Mouse (Mus musculus) liver, postnatal 0 days (tissue): Measurements from ENCODE around the gene Plek2. TPM values are rescaled to one million over a fixed set of nuclear protein-coding genes. Genes with fewer than 3 reads are reported as not detected.

ENCODE experiments used
- ATAC-seq: fragments of 200-750 bp; cut with Nextera tagmentation; 2 replicates; pipeline ENCODE4 v1.8.0; 2017; ENCODE audit warnings: mild to moderate bottlenecking, moderate library complexity
- DNase-seq: peaks from one replicate; pipeline ENCODE4 v3.0.0-alpha.2; 2016
- H3K27ac ChIP-seq: fragments of 300-500 bp; sonication (generic); 2 replicates; pipeline ENCODE4 v1.5.1; 2014; ENCODE audit warnings: antibody characterized with exemption, moderate library complexity, mild to moderate bottlenecking, low read depth
- H3K27me3 ChIP-seq: fragments of 300-500 bp; sonication (generic); 2 replicates; pipeline ENCODE4 v1.6.1; 2014; ENCODE audit warnings: low read length, control low read depth, mixed read lengths; ENCODE audit not compliant: insufficient read depth
- H3K36me3 ChIP-seq: fragments of 300-500 bp; sonication (generic); replicated peaks from 2 replicates; pipeline ENCODE4 v1.6.1; 2014; ENCODE audit warnings: mild to moderate bottlenecking, control low read depth, low read length, moderate library complexity, mixed read lengths; ENCODE audit not compliant: insufficient read depth
- H3K4me1 ChIP-seq: fragments of 300-500 bp; sonication (generic); 2 replicates; pipeline ENCODE4 v1.6.1; 2014; ENCODE audit warnings: antibody characterized with exemption, mild to moderate bottlenecking, control low read depth; ENCODE audit not compliant: insufficient read depth
- H3K4me2 ChIP-seq: fragments of 300-500 bp; sonication (generic); 2 replicates; pipeline ENCODE4 v1.6.1; 2014; ENCODE audit warnings: low read depth, mild to moderate bottlenecking, low read length, moderate library complexity, mixed read lengths
- H3K4me3 ChIP-seq: fragments of 300-500 bp; sonication (generic); 2 replicates; pipeline ENCODE4 v1.5.1; 2014; ENCODE audit warnings: low read depth, low read length
- H3K9ac ChIP-seq: fragments of 300-500 bp; sonication (generic); replicated peaks from 2 replicates; pipeline ENCODE4 v1.6.1; 2014; ENCODE audit warnings: mild to moderate bottlenecking, moderate library complexity
- H3K9me3 ChIP-seq: fragments of 300-500 bp; sonication (generic); 2 replicates; pipeline ENCODE4 v1.6.1; 2016; ENCODE audit warnings: mild to moderate bottlenecking, control low read depth, low read length, mixed read lengths
- CTCF ChIP-seq: sonication (generic); IDR thresholded peaks from 2 replicates; pipeline ENCODE4 v1.5.1; 2016; ENCODE audit warnings: antibody characterized with exemption, low read depth
- EP300 ChIP-seq: IDR thresholded peaks from 2 replicates; pipeline ENCODE4 v1.6.1; 2016; ENCODE audit warnings: antibody characterized with exemption, low read depth, mild to moderate bottlenecking
- WGBS: fragments of 180-500 bp; shearing (Covaris S2); extraction: QIAGEN DNeasy Blood & Tissue Kit; methylation state at CpG from one replicate; pipeline ENCODE4 v1.1.7; 2014; ENCODE audit not compliant: insufficient replicate concordance; 5-methylcytosine and 5-hydroxymethylcytosine counted together
- polyA plus RNA-seq: library from polyadenylated mRNA; unstranded; fragments of >200 nt; fragmentation: Nextera tagmentation; extraction: Ambion mirVana; gene quantifications from 2 replicates; pipeline ENCODE4 v1.2.1, GENCODE M21; 2015

Plek2 gene
- polyA plus RNA-seq, 1 experiment from 2014 or later, result 20.6 TPM

DNA sequence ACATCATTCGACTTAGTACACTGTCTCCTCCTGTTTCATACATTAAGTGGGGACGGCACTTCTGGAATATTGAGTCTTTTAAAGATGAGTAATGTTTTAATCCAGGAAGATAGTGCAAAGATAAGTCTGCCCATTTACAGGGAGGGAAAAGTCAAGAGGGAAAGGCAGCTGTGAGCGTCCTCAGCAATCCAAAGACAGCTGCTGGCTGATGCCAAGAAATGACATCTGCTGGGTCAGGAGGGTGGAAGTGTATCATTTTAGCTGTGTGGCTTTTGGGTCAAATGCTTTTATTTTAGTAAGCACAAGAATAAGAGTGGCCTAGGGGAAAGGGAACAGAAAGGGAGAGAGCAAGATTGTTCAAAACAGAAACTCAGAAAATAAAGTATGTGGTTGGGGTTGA is 15.3 kb upstream of the Plek2 start:
- 0 out of 2 replicates have a peak, but pooled peaks cover 4% of the 10 kb centered on the region for H3K27me3 ChIP-seq
- no peaks in the 10 kb centered on the region for H3K4me1 ChIP-seq
- H3K36me3 ChIP-seq, result no peaks in the 10 kb centered on the region
- H3K9ac ChIP-seq, result no peak overlapping the region
- DNase-seq (no peak), ATAC-seq (no peak)
- no peak for TF ChIP-seq EP300
- H3K27ac ChIP-seq, result no peak overlapping the region
- WGBS, result 78% methylated on average over 3 of the region's 3 CpGs
- no peak overlapping the region for H3K4me3 ChIP-seq
- H3K4me2 ChIP-seq, result no peak overlapping the region
- H3K9me3 ChIP-seq, result no peaks in the 10 kb centered on the region

DNA sequence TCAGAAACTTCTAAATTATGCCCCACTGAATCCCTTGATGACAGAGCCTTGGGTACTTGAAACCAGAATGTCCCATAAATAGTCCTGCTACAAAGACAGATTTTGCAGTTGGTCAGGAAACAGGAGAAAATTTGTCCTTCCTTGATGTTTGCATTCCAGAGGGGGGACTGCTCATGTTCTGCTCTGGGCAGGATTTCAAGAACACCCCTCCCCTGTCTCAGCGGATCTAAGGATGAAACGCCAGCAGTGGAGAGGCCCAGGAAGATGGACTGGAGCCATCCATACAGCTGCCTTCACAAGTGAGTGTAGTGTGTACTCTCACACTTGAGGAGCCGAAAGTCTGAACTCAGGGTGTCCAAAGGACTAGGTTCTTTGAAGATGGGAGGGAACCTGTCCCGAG is 14.7 kb upstream of the Plek2 start:
- H3K9ac ChIP-seq, result no peak overlapping the region
- H3K4me3 ChIP-seq, result no peak overlapping the region
- DNase-seq, result no peak
- no peaks in the 10 kb centered on the region for H3K4me1 ChIP-seq
- H3K27ac ChIP-seq, result no peak overlapping the region
- no peak for ATAC-seq
- no peaks in the 10 kb centered on the region for H3K36me3 ChIP-seq
- TF ChIP-seq EP300 (no peak), CTCF (no peak)
- no peaks in the 10 kb centered on the region for H3K9me3 ChIP-seq
- WGBS, result 78% methylated on average over 4 of the region's 4 CpGs
- H3K4me2 ChIP-seq, result no peak overlapping the region
- H3K27me3 ChIP-seq, result 0 out of 2 replicates have a peak, but pooled peaks cover 3% of the 10 kb centered on the region

GRCm38 (mm10) chr12:78919079-78919712 is 12.4 kb upstream of the Plek2 start:
- TF ChIP-seq CTCF (peak; percentile 95), EP300 (no peak)
- ATAC-seq, result peak; percentile 58; the same call in 1 of the 2 replicates
- Histone ChIP-seq H3K27ac (no peak overlapping the region), H3K27me3 (no peaks in the 10 kb centered on the region), H3K9me3 (no peaks in the 10 kb centered on the region), H3K4me1 (0 out of 2 replicates have a peak, but pooled peaks cover 3% of the 10 kb centered on the region), H3K36me3 (no peaks in the 10 kb centered on the region), H3K4me2 (peak overlapping the region; percentile 1; the same call in 1 of the 2 replicates), H3K9ac (no peak overlapping the region), H3K4me3 (no peak overlapping the region)
- peak; percentile 59 for DNase-seq
- WGBS, result 27% methylated on average over 16 of the region's 16 CpGs

GRCm38 (mm10) chr12:78918227-78919078 is 11.7 kb upstream of the Plek2 start:
- H3K4me1 ChIP-seq, result 0 out of 2 replicates have a peak, but pooled peaks cover 3% of the 10 kb centered on the region
- no peaks in the 10 kb centered on the region for H3K27me3 ChIP-seq
- WGBS, result 10% methylated on average over 10 of the region's 11 CpGs
- H3K4me3 ChIP-seq, result no peak overlapping the region
- H3K27ac ChIP-seq, result no peak overlapping the region
- ATAC-seq (peak; percentile 72), DNase-seq (peak; percentile 86)
- TF ChIP-seq EP300 (no peak), CTCF (peak; percentile 96)
- H3K9ac ChIP-seq, result no peak overlapping the region
- H3K4me2 ChIP-seq, result peak overlapping the region; percentile 29
- H3K9me3 ChIP-seq, result no peaks in the 10 kb centered on the region
- no peaks in the 10 kb centered on the region for H3K36me3 ChIP-seq

GRCm38 (mm10) chr12:78916278-78916677 is 9.5 kb upstream of the Plek2 start:
- Histone ChIP-seq H3K4me1 (peaks cover 11% of the 10 kb centered on the region), H3K4me3 (no peak overlapping the region), H3K9me3 (no peaks in the 10 kb centered on the region), H3K27ac (0 out of 2 replicates have a peak overlapping the region, but pooled peaks have one; percentile 77), H3K36me3 (no peaks in the 10 kb centered on the region), H3K27me3 (peaks cover 11% of the 10 kb centered on the region; the same call in 1 of the 2 replicates), H3K4me2 (no peak overlapping the region), H3K9ac (no peak overlapping the region)
- no peak for ATAC-seq
- WGBS, result 80% methylated on average over 3 of the region's 3 CpGs
- TF ChIP-seq CTCF (peak; percentile 51), EP300 (no peak)
- DNase-seq, result peak; percentile 45

DNA sequence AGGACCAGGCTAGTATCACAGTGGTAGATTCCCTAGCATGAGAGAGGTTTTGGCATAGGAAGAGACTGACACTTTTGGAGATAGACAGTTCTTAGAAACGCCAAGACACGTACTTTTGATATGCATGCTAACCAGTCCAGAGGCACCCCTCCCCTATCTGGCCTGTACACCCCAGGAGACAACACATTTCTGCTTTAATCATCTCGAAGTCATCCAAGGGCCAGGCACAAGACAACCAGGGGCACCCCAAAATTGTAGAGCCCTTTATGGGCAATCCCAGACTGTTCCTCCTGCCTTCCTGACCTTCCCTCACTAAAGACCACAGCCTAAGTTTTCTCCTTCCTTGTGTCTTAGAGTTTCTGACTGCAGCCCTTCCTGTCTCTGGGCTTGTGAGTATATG is 8.8 kb upstream of the Plek2 start:
- peak; percentile 4; the same call in 1 of the 2 replicates for ATAC-seq
- WGBS, result 42% methylated on average over 3 of the region's 3 CpGs
- TF ChIP-seq EP300 (peak; percentile 31; the same call in 1 of the 2 replicates), CTCF (no peak)
- Histone ChIP-seq H3K9me3 (no peaks in the 10 kb centered on the region), H3K36me3 (no peaks in the 10 kb centered on the region), H3K9ac (0 out of 2 replicates have a peak overlapping the region, but pooled peaks have one; percentile 33), H3K27me3 (peaks cover 14% of the 10 kb centered on the region), H3K4me3 (no peak overlapping the region), H3K4me2 (peak overlapping the region; percentile 30), H3K27ac (peak overlapping the region; percentile 77), H3K4me1 (peaks cover 12% of the 10 kb centered on the region)
- no peak for DNase-seq
